Mouse (Mus musculus) liver, embryonic 11.5 days (tissue): ENCODE data around the gene Insyn1. TPM values are rescaled to one million over a fixed set of nuclear protein-coding genes. Genes with fewer than 3 reads are reported as not detected.

Experiments
- polyA plus RNA-seq: library from polyadenylated mRNA; unstranded; fragments of >200 nt; fragmentation: Nextera tagmentation; extraction: Ambion mirVana; gene quantifications from 2 replicates; pipeline ENCODE4 v1.2.1, GENCODE M21; 2014

Gene Insyn1
- polyA plus RNA-seq, 1 experiment from 2014 or later, result 0.30 TPM

Other genes with a start within 250 kb of the Insyn1 start
- 28.3 and 33.2 TPM in 2 replicates for gene Pml, start 238.8 kb upstream of the Insyn1 start, polyA plus RNA-seq
- 9.7 and 12.9 TPM in 2 replicates for gene Stoml1, start 235.4 kb upstream of the Insyn1 start, polyA plus RNA-seq
- gene Loxl1, start 175.4 kb upstream of the Insyn1 start, polyA plus RNA-seq, result 9.6 and 11.0 TPM in 2 replicates
- not detected in 2 replicates for gene Tbc1d21, start 118.1 kb upstream of the Insyn1 start, polyA plus RNA-seq
- 14.9 and 17.8 TPM in 2 replicates for gene Cd276, start 66.8 kb downstream of the Insyn1 start, polyA plus RNA-seq
- 113 and 114 TPM in 2 replicates for gene Nptn, start 93.6 kb downstream of the Insyn1 start, polyA plus RNA-seq